Mouse (Mus musculus): ENCODE data around the gene Chfr. TPM values are rescaled to one million over a fixed set of nuclear protein-coding genes. Genes with fewer than 3 reads are reported as not detected.
"Not testable (repeated sequence)": the region's sequence is repeated elsewhere in the genome, so short reads cannot be mapped to it uniquely, and the experiment has no call there.

Chfr gene
- polyA plus RNA-seq, 1 experiment from 2014 or later: 47.7 TPM

DNA sequence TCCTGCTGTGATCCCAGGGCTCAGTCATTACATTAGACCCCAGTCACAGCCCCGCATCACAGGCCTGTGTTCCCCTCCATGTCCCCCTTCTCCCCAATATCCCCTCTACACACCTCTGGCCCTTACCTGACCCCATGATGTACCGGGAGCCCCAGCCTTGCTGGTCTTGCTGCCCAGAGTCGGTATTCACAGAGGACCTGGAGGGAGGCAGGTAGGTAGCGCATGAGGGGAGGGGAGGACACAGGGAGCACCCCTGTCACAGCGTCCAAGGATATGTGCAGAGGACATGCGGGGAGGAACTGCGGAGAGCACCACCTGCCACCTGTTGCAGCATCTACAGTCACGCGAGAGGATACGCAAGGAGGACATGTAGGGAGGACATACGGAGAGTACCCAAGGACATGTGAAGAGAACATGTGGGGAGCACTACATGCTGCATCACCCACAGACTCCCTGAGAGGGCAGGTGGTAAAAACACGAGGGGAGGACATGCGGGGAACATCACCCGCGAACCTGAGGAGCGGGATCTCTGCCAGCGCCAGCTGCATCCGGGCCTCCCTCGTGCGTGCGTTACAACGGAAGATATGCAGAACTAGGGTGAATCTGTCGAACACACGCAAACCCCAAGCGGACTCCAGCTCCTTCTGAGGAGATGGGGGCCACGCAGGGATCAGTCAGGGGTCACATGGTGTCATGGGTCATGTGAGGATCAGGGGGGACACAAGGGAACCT, 29.3 kb upstream of the Chfr start:
- no peak for DNase-seq (ENCODE audit: low spot score)
- no peaks in the 10 kb centered on the region for H3K4me1 ChIP-seq (ENCODE audit: control insufficient read depth, insufficient read depth, low read length)
- WGBS: 94% methylated on average over 26 of the region's 26 CpGs
- H3K4me3 ChIP-seq (ENCODE audit: low read depth, low read length): peak overlapping the region; percentile 81
- H3K9me3 ChIP-seq (replicated peaks; ENCODE audit: control insufficient read depth, low read length): no peaks in the 10 kb centered on the region
- no peaks in the 10 kb centered on the region for H3K27me3 ChIP-seq (ENCODE audit: control insufficient read depth, insufficient read depth, low read length)
- ATAC-seq (replicated peaks; ENCODE audit: insufficient number of reproducible peaks, low FRiP score, low TSS enrichment, low read depth): no peak
- peak overlapping the region; percentile 91 for H3K4me2 ChIP-seq (ENCODE audit: low read depth, low read length)
- no peak overlapping the region for H3K27ac ChIP-seq (replicated peaks; ENCODE audit: low read depth, low read length)
- peaks cover 10% of the 10 kb centered on the region; the same call in 1 of the 2 replicates for H3K36me3 ChIP-seq (replicated peaks; ENCODE audit: control insufficient read depth, insufficient read depth, low read depth, low read length)
- H3K9ac ChIP-seq (replicated peaks; ENCODE audit: low read length): no peak overlapping the region

DNA sequence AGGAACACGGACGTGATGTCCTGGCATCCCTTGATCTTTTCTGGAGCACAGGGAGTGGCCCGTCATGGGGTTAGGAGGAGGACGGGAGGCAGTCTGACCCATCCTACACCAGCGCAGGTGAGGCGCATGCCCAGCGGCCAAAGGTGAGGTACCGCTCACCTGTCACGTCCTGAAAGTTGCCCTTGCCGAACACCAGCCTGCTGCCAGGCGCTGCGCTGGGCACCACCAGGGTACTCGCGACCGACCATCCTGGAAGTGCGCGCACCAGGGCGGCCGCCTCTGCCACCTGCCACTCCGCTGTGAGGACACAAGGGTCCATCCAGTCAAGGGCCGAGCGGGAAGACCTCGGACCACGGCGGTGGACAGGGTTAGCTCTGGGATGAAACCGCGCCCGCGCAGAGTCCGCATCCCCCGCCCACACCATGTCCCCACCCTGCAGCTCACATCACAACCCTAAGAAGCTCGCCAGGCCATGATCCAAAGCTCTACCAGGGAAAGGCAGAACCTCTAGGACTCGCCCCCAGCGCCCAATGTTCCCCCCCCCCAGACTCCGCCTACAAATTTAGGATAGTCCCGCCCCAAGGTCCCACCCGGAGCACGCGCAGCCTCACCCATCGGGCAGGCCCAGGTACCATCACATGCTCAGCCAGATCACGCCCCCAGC, 28.6 kb upstream of the Chfr start:
- Histone ChIP-seq H3K9ac (replicated peaks; ENCODE audit: low read length) (peak overlapping the region; percentile 89), H3K4me3 (ENCODE audit: low read depth, low read length) (peak overlapping the region; percentile 81), H3K4me2 (ENCODE audit: low read depth, low read length) (peak overlapping the region; percentile 91), H3K27me3 (ENCODE audit: control insufficient read depth, insufficient read depth, low read length) (no peaks in the 10 kb centered on the region), H3K9me3 (replicated peaks; ENCODE audit: control insufficient read depth, low read length) (no peaks in the 10 kb centered on the region), H3K27ac (replicated peaks; ENCODE audit: low read depth, low read length) (peak overlapping the region; percentile 96), H3K36me3 (replicated peaks; ENCODE audit: control insufficient read depth, insufficient read depth, low read depth, low read length) (peaks cover 10% of the 10 kb centered on the region; the same call in 1 of the 2 replicates), H3K4me1 (ENCODE audit: control insufficient read depth, insufficient read depth, low read length) (no peaks in the 10 kb centered on the region)
- 17% methylated on average over 41 of the region's 41 CpGs for WGBS
- peak; percentile 40 for ATAC-seq (replicated peaks; ENCODE audit: insufficient number of reproducible peaks, low FRiP score, low TSS enrichment, low read depth)
- DNase-seq (ENCODE audit: low spot score): no peak

DNA sequence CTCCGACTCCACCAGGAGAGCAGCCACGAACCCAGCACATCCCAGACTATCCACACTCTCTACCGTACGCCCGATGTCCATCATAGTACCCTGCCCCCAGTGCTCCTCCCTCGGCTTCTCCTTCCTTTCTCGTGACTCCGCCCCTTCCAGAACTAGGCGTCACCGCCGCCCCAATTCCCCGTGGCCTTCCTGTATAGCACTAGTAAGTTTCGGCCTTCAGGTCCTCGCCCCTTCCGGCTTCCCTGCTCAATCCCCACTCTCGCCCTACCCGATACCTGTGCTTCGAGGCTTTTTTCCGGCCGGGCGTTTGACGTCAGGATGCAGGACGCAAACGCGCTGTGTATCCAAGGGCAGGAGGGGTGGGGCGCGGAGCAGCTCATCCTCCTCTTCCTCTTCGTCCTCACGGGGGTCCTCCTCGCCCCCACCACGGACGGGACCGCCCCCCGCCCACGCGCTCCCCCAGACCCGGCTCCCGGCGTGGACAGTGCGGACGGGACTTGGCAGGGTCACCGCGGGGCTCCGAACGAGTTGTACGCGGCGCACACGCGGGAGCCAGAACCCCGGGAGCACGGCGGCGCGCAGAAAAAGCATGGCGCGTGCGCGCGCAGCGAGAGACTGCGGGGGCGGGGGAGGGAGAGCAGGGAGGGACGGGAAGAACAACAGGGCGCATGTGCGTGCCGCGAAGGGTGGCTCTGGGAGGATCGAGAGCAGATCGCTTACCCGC, 27.9 kb upstream of the Chfr start, which contains the start of gene Gtpbp6:
TSS of gene Gtpbp6 (minus strand) at position 617 of the 724 bp plus-strand sequence.
- peaks cover 11% of the 10 kb centered on the region; the same call in 1 of the 2 replicates for H3K36me3 ChIP-seq (replicated peaks; ENCODE audit: control insufficient read depth, insufficient read depth, low read depth, low read length)
- peak; percentile 96 for DNase-seq (ENCODE audit: low spot score)
- under 1% methylated on average over 70 of the region's 71 CpGs for WGBS

DNA sequence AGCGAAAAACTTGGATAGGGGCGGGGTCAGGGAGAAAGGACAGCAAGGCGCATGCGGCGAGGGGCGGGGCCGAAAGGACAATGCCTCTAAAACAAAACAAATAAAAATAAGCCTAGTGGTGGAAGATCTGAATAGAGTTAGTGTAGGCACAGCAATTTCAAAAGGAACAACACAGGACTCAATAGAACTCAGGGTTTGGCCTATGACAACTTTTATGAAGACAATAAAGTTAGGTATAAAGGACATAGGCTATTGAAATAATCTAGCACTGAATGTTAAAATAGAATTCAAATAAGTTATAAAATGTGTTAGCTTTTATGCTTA, 27.4 kb upstream of the Chfr start:
- WGBS: 0% methylated on average over 7 of the region's 7 CpGs
- no peaks in the 10 kb centered on the region for H3K9me3 ChIP-seq (replicated peaks; ENCODE audit: control insufficient read depth, low read length)
- no peaks in the 10 kb centered on the region for H3K4me1 ChIP-seq (ENCODE audit: control insufficient read depth, insufficient read depth, low read length)
- peak overlapping the region; percentile 81 for H3K4me3 ChIP-seq (ENCODE audit: low read depth, low read length)
- peaks cover 10% of the 10 kb centered on the region; the same call in 1 of the 2 replicates for H3K36me3 ChIP-seq (replicated peaks; ENCODE audit: control insufficient read depth, insufficient read depth, low read depth, low read length)
- peak overlapping the region; percentile 91 for H3K4me2 ChIP-seq (ENCODE audit: low read depth, low read length)
- H3K9ac ChIP-seq (replicated peaks; ENCODE audit: low read length): no peak overlapping the region
- H3K27me3 ChIP-seq (ENCODE audit: control insufficient read depth, insufficient read depth, low read length): no peaks in the 10 kb centered on the region
- ATAC-seq (replicated peaks; ENCODE audit: insufficient number of reproducible peaks, low FRiP score, low TSS enrichment, low read depth) (no peak), DNase-seq (ENCODE audit: low spot score) (no peak)
- H3K27ac ChIP-seq (replicated peaks; ENCODE audit: low read depth, low read length): peak overlapping the region; percentile 96; the same call in 1 of the 2 replicates

More for the DNA sequence above, 27.9 kb upstream of the Chfr start, which contains the start of gene Gtpbp6:
- peak within 1 kb of the TSS; percentile 81 for H3K4me3 ChIP-seq (ENCODE audit: low read depth, low read length)
- peak within 1 kb of the TSS; percentile 96 for H3K27ac ChIP-seq (replicated peaks; ENCODE audit: low read depth, low read length)
- H3K27me3 ChIP-seq (ENCODE audit: control insufficient read depth, insufficient read depth, low read length): no peaks in the 10 kb centered on the region
- no peaks in the 10 kb centered on the region for H3K4me1 ChIP-seq (ENCODE audit: control insufficient read depth, insufficient read depth, low read length)
- ATAC-seq (replicated peaks; ENCODE audit: insufficient number of reproducible peaks, low FRiP score, low TSS enrichment, low read depth): peak; percentile 87
- H3K9ac ChIP-seq (replicated peaks; ENCODE audit: low read length): peak within 1 kb of the TSS; percentile 89
- no peaks in the 10 kb centered on the region for H3K9me3 ChIP-seq (replicated peaks; ENCODE audit: control insufficient read depth, low read length)
- H3K4me2 ChIP-seq (ENCODE audit: low read depth, low read length): peak within 1 kb of the TSS; percentile 91

DNA sequence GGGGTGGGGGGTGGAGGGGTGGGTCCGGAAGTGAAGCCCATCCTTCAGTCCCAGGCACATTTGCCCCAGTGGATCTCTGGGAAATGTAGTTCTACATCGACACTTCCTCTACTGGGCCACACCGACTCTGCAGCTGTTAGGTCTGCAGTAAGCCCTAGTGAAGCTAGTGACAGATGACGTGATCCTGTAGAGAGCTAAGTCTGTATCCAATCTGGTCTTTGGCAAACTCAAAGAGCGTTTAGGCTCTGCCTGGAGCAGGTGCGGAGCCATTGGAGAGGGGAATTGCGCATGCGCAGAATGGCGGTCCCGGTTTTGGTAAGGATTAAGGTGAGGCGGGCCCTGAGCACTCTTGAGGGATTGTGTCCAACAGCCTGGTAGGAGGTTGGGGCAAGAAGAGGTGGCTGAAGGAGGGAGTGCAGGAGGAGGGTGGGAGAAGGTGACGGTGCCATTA, 25.6 kb upstream of the Chfr start, which contains the start of gene Zfp605:
TSS of gene Zfp605 (plus strand) at position 102 of the 451 bp plus-strand sequence.
- no peaks in the 10 kb centered on the region for H3K4me1 ChIP-seq (ENCODE audit: control insufficient read depth, insufficient read depth, low read length)
- no peak within 1 kb of the TSS for H3K27ac ChIP-seq (replicated peaks; ENCODE audit: low read depth, low read length)
- no peaks in the 10 kb centered on the region for H3K9me3 ChIP-seq (replicated peaks; ENCODE audit: control insufficient read depth, low read length)
- peak within 1 kb of the TSS; percentile 56 for H3K9ac ChIP-seq (replicated peaks; ENCODE audit: low read length)
- 1% methylated on average over 12 of the region's 12 CpGs for WGBS
- H3K27me3 ChIP-seq (ENCODE audit: control insufficient read depth, insufficient read depth, low read length): no peaks in the 10 kb centered on the region
- peak within 1 kb of the TSS; percentile 43 for H3K4me2 ChIP-seq (ENCODE audit: low read depth, low read length)
- peak; percentile 52 for ATAC-seq (replicated peaks; ENCODE audit: insufficient number of reproducible peaks, low FRiP score, low TSS enrichment, low read depth)
- peak; percentile 87 for DNase-seq (ENCODE audit: low spot score)
- H3K4me3 ChIP-seq (ENCODE audit: low read depth, low read length): peak within 1 kb of the TSS; percentile 38
- peaks cover 4% of the 10 kb centered on the region; the same call in 1 of the 2 replicates for H3K36me3 ChIP-seq (replicated peaks; ENCODE audit: control insufficient read depth, insufficient read depth, low read depth, low read length)

DNA sequence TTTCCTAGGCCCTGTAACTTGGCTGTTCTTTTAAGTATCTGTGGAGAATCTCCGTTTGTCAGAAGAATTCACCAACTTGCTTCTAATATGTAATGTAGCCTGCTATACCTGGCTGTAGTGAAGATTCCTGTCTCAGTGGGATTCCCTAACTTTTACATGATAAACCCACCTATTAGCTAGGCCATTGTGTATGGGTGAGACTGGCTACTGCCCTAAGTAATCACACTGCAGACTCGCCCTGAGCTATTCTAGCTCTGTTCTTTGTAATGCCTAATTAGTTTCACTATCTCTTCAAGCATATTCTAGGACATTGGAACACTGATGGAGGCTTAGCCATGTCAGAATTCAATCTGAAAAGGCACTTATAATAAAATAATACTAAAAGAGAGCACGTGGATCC, 13.3 kb upstream of the Chfr start:
- H3K36me3 ChIP-seq (replicated peaks; ENCODE audit: control insufficient read depth, insufficient read depth, low read depth, low read length); ATAC-seq (replicated peaks; ENCODE audit: insufficient number of reproducible peaks, low FRiP score, low TSS enrichment, low read depth): not testable (repeated sequence)

DNA sequence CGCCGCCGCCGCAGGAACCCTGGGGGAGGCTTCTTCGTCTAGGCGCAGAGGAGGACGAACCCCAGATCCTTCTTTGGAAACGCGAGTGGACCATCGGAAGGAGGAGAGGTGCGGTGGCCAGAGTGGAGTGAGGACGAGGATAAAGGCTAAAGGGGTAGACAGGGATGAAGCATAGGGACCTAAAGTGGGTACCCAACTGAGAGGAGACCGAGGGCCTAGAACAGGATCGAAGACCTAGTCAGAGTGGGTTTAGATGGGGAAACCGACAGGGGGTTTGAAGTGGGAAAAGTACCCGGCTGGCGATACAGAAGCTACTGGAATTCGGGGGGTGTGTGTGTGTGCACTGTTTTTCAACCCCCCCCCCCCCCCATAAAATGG, 434 bp downstream of the Chfr start:
- Histone ChIP-seq H3K36me3 (replicated peaks; ENCODE audit: control insufficient read depth, insufficient read depth, low read depth, low read length) (no peaks in the 10 kb centered on the region), H3K9me3 (replicated peaks; ENCODE audit: control insufficient read depth, low read length) (no peaks in the 10 kb centered on the region), H3K4me2 (ENCODE audit: low read depth, low read length) (peak overlapping the region; percentile 80), H3K27me3 (ENCODE audit: control insufficient read depth, insufficient read depth, low read length) (no peaks in the 10 kb centered on the region), H3K27ac (replicated peaks; ENCODE audit: low read depth, low read length) (no peak overlapping the region; the same call in 1 of the 2 replicates), H3K4me1 (ENCODE audit: control insufficient read depth, insufficient read depth, low read length) (no peaks in the 10 kb centered on the region), H3K9ac (replicated peaks; ENCODE audit: low read length) (peak overlapping the region; percentile 83), H3K4me3 (ENCODE audit: low read depth, low read length) (peak overlapping the region; percentile 85)
- DNase-seq (ENCODE audit: low spot score): peak; percentile 2
- ATAC-seq (replicated peaks; ENCODE audit: insufficient number of reproducible peaks, low FRiP score, low TSS enrichment, low read depth): peak; percentile 7; the same call in 1 of the 2 replicates
- 6% methylated on average over 18 of the region's 18 CpGs for WGBS

More for the DNA sequence above, 13.3 kb upstream of the Chfr start:
- not testable (repeated sequence) for H3K9ac ChIP-seq (replicated peaks; ENCODE audit: low read length); H3K4me3 ChIP-seq (ENCODE audit: low read depth, low read length); H3K4me1 ChIP-seq (ENCODE audit: control insufficient read depth, insufficient read depth, low read length); H3K27me3 ChIP-seq (ENCODE audit: control insufficient read depth, insufficient read depth, low read length); H3K27ac ChIP-seq (replicated peaks; ENCODE audit: low read depth, low read length); H3K4me2 ChIP-seq (ENCODE audit: low read depth, low read length); DNase-seq (ENCODE audit: low spot score); H3K9me3 ChIP-seq (replicated peaks; ENCODE audit: control insufficient read depth, low read length)
- 83% methylated on average over 3 of the region's 3 CpGs for WGBS
